Mouse (Mus musculus) midbrain, embryonic 12.5 days (tissue): Measurements from ENCODE around the gene Tbc1d17. TPM values are rescaled to one million over a fixed set of nuclear protein-coding genes. Genes with fewer than 3 reads are reported as not detected.

Source experiments
- ATAC-seq: fragments of 200-750 bp; cut with Nextera tagmentation; 2 replicates; pipeline ENCODE4 v1.8.0; 2017; ENCODE audit warnings: low read depth, moderate TSS enrichment, moderate library complexity; ENCODE audit not compliant: low FRiP score
- H3K27ac ChIP-seq: fragments of 300-500 bp; sonication (generic); replicated peaks from 2 replicates; pipeline ENCODE4 v1.5.1; 2016; ENCODE audit warnings: mild to moderate bottlenecking
- H3K27me3 ChIP-seq: fragments of 300-500 bp; sonication (generic); 2 replicates; pipeline ENCODE4 v1.6.1; 2016; ENCODE audit warnings: mild to moderate bottlenecking
- H3K36me3 ChIP-seq: fragments of 300-500 bp; sonication (generic); 2 replicates; pipeline ENCODE4 v1.6.1; 2016
- H3K4me1 ChIP-seq: fragments of 300-500 bp; sonication (generic); 2 replicates; pipeline ENCODE4 v1.6.1; 2016
- H3K4me2 ChIP-seq: fragments of 300-500 bp; sonication (generic); replicated peaks from 2 replicates; pipeline ENCODE4 v1.6.1; 2016; ENCODE audit warnings: mild to moderate bottlenecking, moderate library complexity
- H3K4me3 ChIP-seq: fragments of 300-500 bp; sonication (generic); 2 replicates; pipeline ENCODE4 v1.5.1; 2016; ENCODE audit warnings: mild to moderate bottlenecking
- H3K9ac ChIP-seq: fragments of 300-500 bp; sonication (generic); replicated peaks from 2 replicates; pipeline ENCODE4 v1.6.1; 2016; ENCODE audit warnings: mild to moderate bottlenecking, moderate library complexity
- H3K9me3 ChIP-seq: fragments of 300-500 bp; sonication (generic); 2 replicates; pipeline ENCODE4 v1.6.1; 2016; ENCODE audit warnings: mild to moderate bottlenecking
- WGBS: fragments of 180-500 bp; shearing (Covaris S2); methylation state at CpG from one replicate; pipeline ENCODE4 v1.1.7; 2016; 5-methylcytosine and 5-hydroxymethylcytosine counted together
- polyA plus RNA-seq: library from polyadenylated mRNA; unstranded; fragments of >200 nt; fragmentation: Nextera tagmentation; extraction: Ambion mirVana; gene quantifications from 2 replicates; pipeline ENCODE4 v1.2.1, GENCODE M21; 2016

The Tbc1d17 gene
- polyA plus RNA-seq, 1 experiment from 2014 or later: 101 TPM

DNA sequence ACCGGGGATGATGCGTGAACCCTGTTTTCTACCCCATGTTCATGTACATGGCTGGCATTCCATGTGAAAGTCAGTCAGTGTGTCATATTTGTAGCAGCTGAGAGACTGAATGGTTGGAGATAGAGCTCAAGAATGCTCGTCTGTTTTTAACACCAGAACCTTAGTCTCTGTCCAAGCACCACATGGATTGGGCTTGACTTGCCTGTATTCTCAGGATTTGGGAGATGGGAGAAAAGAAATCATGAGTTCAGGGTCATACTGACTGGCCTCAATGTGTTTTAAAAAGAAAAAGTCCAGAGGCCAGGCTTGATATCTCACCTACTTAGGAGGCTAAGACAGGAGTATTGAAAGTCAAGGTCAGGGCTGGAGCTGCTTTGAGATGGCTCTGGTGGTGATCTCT is 31.4 kb downstream of the Tbc1d17 start:
- ATAC-seq: no peak
- Histone ChIP-seq H3K4me2 (peak overlapping the region; percentile 87), H3K27me3 (no peaks in the 10 kb centered on the region), H3K4me3 (peak overlapping the region; percentile 89), H3K4me1 (peaks cover 52% of the 10 kb centered on the region), H3K27ac (no peak overlapping the region), H3K9ac (peak overlapping the region; percentile 90), H3K36me3 (peaks cover 4% of the 10 kb centered on the region; the same call in 1 of the 2 replicates), H3K9me3 (no peaks in the 10 kb centered on the region)
- 27% methylated on average over 3 of the region's 3 CpGs for WGBS

DNA sequence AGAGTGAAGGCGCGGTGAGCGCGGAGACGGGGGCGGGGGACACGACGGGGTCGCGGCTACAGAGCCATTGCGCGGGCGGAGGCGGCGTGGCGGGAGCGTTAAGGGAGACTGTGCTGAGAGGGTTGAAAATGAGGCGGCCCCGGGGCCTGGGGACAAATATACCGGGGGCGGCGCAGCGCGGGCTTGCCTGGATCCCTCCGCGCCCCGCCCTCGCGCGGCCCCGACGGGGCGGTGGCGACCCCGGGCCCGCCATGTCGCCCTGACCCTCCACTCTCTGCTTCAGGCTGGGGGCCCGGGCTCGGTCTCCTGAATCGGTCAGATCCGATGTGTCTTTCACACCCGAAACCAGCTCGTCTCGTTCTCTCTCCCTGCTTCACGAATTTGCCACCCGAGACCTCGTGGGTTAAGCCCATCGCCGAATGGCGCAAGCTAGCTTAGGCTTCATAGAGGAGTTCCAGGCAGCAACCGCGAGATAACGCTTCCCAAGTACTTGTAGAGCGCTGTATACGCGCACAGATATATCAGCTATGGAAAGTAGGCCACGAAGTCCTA is 32.3 kb downstream of the Tbc1d17 start, which contains the start of gene Atf5:
Gene Atf5 (minus strand): TSS at position 189 of the 552 bp plus-strand sequence.
- peak within 1 kb of the TSS; percentile 89 for H3K4me3 ChIP-seq
- H3K9ac ChIP-seq: peak within 1 kb of the TSS; percentile 90
- peak within 1 kb of the TSS; percentile 94 for H3K27ac ChIP-seq
- under 1% methylated on average over 28 of the region's 57 CpGs for WGBS
- H3K9me3 ChIP-seq: no peaks in the 10 kb centered on the region
- no peaks in the 10 kb centered on the region for H3K27me3 ChIP-seq
- H3K4me1 ChIP-seq: peaks cover 52% of the 10 kb centered on the region
- peak within 1 kb of the TSS; percentile 87 for H3K4me2 ChIP-seq
- ATAC-seq: peak; percentile 35
- peaks cover 7% of the 10 kb centered on the region; the same call in 1 of the 2 replicates for H3K36me3 ChIP-seq

DNA sequence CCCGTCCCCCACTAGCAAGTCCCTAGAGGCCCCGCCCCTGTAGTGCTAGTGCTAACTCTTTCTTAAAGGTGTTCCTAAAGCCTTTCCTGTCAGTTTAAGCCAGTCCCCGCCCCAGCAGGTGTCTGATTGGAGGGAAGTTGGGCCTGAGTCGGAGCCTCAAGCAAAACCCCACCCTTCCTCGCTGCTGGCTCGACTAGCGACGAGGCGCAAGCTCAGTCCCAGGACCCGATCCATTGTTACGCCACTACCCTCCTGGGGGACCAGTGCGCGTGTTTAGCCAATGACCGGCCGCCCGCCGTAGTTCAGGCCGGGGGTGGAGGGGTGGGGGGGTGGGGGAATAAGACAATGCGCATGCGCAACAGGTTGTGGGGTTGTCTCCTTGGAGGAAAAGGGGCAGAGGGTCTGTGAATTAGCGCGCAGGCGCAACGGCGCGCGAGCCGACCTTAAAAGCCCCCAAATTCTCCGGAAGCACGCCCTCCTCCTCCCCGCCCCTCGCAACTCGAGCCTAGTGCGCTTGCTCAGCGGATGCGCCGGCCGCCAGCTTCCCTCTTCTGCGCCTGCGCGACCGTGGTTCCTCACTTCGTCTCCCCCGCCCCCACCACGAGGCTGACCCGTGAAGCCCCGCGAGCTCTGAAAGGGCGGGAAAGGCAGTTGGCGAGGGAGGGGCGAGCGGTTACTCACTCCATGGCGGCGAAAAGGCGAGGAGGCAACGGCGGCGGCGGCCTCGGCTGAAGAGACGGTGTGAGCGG is 33.0 kb downstream of the Tbc1d17 start, which contains the start of the genes Nup62 and Il4i1:
Gene Nup62 (plus strand): TSS at position 368 of the 749 bp plus-strand sequence.
Gene Il4i1 (plus strand): TSS at position 667 of the 749 bp plus-strand sequence.
- H3K4me3 ChIP-seq: peak within 1 kb of the TSS; percentile 89
- peak within 1 kb of the TSS; percentile 94 for H3K27ac ChIP-seq
- no peaks in the 10 kb centered on the region for H3K27me3 ChIP-seq
- H3K9ac ChIP-seq: peak within 1 kb of the TSS; percentile 90
- WGBS: under 1% methylated on average over 62 of the region's 62 CpGs
- H3K4me2 ChIP-seq: peak within 1 kb of the TSS; percentile 87
- H3K36me3 ChIP-seq: peaks cover 7% of the 10 kb centered on the region; the same call in 1 of the 2 replicates
- ATAC-seq: peak; percentile 95
- H3K4me1 ChIP-seq: peaks cover 52% of the 10 kb centered on the region
- no peaks in the 10 kb centered on the region for H3K9me3 ChIP-seq

DNA sequence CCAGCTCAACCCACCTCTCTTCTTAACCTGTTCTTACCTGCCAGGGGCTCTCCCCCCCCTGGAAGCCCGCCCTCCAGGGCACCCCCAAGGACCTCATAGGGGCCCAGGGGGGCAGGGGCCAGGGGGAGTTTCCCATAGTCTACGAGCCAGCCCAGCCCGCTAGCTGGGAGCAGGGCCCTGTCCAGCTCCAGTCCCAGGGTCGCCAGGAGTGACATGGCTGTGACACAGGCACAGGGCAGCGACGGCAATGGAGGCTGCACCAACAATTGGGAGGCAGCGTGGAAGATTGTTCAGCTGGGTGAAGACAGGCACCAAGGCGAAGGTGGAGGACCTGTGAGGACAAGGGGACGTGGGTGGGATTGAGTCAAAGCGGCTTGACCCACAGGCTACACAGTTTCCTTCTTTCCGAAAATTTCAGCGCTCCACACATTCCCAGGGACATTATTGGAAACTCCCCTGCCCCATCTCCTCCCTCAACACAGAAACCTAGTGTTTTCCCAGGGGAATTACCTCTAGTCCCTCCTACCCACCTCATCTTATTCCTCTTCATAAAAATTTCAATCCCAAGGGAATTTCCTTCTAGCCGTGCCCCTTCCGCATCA is 33.8 kb downstream of the Tbc1d17 start:
- Histone ChIP-seq H3K4me2 (peak overlapping the region; percentile 87), H3K9ac (peak overlapping the region; percentile 37), H3K27me3 (no peaks in the 10 kb centered on the region), H3K9me3 (no peaks in the 10 kb centered on the region), H3K4me3 (peak overlapping the region; percentile 89), H3K4me1 (peaks cover 43% of the 10 kb centered on the region), H3K27ac (peak overlapping the region; percentile 94), H3K36me3 (peaks cover 7% of the 10 kb centered on the region; the same call in 1 of the 2 replicates)
- ATAC-seq: peak; percentile 4
- WGBS: 26% methylated on average over 14 of the region's 14 CpGs

DNA sequence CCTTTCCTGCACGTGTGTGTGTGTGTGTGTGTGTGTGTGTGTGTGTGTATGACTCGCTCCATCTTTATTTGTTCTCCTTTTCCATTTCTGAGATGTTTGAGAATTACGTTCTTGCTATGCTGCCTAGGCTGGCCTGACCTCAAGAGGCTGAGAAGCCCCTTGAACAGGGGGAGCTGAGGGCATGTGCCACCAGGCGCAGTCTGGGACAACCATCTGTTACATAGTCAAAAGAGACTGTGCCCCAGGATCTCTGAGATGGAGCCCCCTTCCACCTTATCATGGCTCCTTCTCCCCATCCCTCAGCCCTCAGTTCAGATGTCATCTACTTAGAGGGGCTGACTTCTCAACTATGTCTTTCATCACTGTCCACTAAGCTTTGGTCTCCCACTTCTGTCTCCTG is 34.5 kb downstream of the Tbc1d17 start:
- no peaks in the 10 kb centered on the region for H3K9me3 ChIP-seq
- peak overlapping the region; percentile 94; the same call in 1 of the 2 replicates for H3K27ac ChIP-seq
- H3K4me2 ChIP-seq: peak overlapping the region; percentile 87; the same call in 1 of the 2 replicates
- H3K4me3 ChIP-seq: 0 out of 2 replicates have a peak overlapping the region, but pooled peaks have one; percentile 89
- ATAC-seq: no peak
- WGBS: 96% methylated on average over 4 of the region's 4 CpGs
- H3K27me3 ChIP-seq: no peaks in the 10 kb centered on the region
- peaks cover 37% of the 10 kb centered on the region for H3K4me1 ChIP-seq
- peaks cover 7% of the 10 kb centered on the region; the same call in 1 of the 2 replicates for H3K36me3 ChIP-seq
- no peak overlapping the region for H3K9ac ChIP-seq

DNA sequence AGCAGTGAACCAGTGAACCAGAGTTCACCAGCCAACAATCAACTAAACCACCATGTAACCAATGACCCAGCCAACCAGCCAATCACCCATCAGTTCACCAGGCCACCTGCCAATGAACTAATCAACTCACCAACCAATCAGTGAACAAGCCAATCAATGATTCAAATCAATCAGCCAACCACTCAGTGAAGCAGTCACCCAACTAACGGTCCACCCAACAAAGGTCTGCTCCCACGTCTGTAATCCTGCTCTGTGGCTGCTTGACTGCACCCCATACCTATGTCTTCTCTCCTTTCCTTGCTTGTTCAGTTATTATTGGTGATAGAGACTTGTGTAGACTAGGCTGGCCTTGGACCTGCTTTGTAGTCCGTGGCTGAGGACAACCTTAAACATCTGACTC is 34.9 kb downstream of the Tbc1d17 start:
- H3K36me3 ChIP-seq: peaks cover 7% of the 10 kb centered on the region; the same call in 1 of the 2 replicates
- H3K4me3 ChIP-seq: no peak overlapping the region
- WGBS: 90% methylated on average over 3 of the region's 3 CpGs
- peaks cover 33% of the 10 kb centered on the region for H3K4me1 ChIP-seq
- H3K4me2 ChIP-seq: no peak overlapping the region
- ATAC-seq: no peak
- H3K9me3 ChIP-seq: no peaks in the 10 kb centered on the region
- H3K27me3 ChIP-seq: no peaks in the 10 kb centered on the region
- no peak overlapping the region for H3K9ac ChIP-seq
- H3K27ac ChIP-seq: no peak overlapping the region

DNA sequence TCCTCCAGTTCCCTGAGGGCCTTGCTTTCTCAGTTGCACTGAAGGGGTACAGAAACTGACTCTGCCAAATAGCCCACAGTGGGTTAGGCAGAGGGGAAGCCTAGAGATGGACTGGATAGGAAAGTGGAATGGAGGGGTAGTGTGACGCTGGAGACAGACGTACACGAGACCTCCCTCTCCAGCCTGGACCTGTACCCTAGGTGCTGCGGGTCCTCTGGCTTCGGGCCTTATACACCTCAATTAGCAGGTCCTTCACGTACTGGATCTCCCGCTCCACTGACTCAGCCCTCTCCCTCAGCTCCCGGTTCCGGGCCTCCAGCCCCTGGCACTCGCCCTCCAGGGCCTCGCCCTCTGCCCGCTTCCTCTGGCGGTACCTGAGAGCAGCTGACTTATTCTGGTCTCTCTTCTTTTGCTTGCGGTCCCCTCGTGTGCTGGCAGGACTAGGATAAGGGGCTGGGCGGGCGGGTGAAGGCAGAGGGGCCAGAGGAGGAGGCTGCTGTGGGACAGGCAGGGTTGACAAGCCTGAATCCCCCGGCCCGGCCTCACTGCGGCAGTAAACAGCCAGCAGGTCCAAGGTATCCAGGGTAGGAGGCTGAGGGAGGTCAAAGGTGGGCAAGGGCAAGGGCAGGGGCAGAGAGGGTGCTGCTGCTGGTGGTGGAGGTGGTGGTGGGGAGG is 36.1 kb downstream of the Tbc1d17 start:
- ATAC-seq: no peak
- 89% methylated on average over 20 of the region's 20 CpGs for whole genome bisulfite sequencing
- Histone ChIP-seq H3K27ac (no peak overlapping the region), H3K27me3 (no peaks in the 10 kb centered on the region), H3K4me1 (peaks cover 21% of the 10 kb centered on the region), H3K4me2 (no peak overlapping the region), H3K9me3 (no peaks in the 10 kb centered on the region), H3K4me3 (no peak overlapping the region), H3K9ac (no peak overlapping the region), H3K36me3 (peaks cover 5% of the 10 kb centered on the region; the same call in 1 of the 2 replicates)

DNA sequence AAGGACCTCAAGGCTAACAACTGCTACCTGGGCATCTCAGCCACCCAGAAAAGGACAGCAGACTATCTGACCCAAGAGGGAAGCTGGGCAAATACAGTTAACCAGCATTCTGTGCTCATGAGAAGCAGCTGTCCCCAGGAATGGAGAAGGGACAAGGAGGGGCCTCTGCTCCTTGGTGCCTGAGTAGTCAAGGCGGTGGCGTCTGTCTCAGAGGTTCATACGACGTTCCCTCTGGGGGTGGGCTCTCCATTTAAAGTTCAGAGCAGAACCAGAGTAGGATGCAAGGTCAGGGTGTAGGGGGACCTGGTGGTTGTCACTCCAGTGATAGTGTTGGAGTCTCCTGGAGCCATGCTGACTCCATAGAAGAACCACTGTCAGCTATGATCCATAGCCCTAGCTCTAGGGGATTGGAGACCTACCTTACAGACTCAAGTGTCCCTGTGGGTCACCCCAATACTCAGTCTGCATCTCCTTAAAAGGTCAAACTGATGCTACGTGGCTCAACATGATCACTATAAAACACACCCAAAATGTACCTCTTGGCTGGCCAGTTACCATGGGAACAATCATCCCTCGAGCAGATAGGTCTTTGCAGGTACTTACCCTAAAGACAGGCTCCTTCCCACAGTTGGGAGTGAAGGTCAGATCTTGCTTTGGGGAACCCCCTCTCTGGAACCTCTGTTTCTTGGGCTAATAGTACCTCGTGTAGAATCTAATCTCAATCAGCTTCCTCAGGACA is 37.9 kb downstream of the Tbc1d17 start:
- Histone ChIP-seq H3K4me2 (no peak overlapping the region), H3K9me3 (no peaks in the 10 kb centered on the region), H3K36me3 (peaks cover 5% of the 10 kb centered on the region; the same call in 1 of the 2 replicates), H3K4me1 (peaks cover 12% of the 10 kb centered on the region), H3K27me3 (0 out of 2 replicates have a peak, but pooled peaks cover 3% of the 10 kb centered on the region), H3K4me3 (no peak overlapping the region), H3K9ac (no peak overlapping the region), H3K27ac (no peak overlapping the region)
- WGBS: 85% methylated on average over 7 of the region's 7 CpGs
- no peak for ATAC-seq

DNA sequence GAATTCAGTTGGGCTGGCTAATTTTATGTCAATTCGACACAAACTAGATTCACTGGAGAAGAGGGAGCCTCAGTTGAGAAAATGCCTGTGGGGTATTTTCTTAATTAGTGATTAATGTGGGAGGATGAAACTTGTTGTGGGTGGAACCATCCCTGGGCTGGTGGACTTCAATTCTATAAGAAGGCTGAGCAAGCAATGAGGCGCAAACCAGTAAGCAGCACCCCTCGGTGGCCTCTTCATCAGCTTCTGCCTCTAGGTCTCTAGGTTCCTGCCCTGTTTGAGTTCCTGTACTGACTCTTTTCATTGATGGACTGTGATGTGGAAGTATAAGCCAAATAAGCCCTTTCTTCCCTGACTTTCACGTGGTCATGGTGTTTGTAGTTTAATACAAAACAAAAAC is 38.5 kb downstream of the Tbc1d17 start:
- no peak overlapping the region for H3K27ac ChIP-seq
- ATAC-seq: no peak
- no peak overlapping the region for H3K4me3 ChIP-seq
- 0 out of 2 replicates have a peak, but pooled peaks cover 3% of the 10 kb centered on the region for H3K27me3 ChIP-seq
- H3K9me3 ChIP-seq: no peaks in the 10 kb centered on the region
- peaks cover 5% of the 10 kb centered on the region; the same call in 1 of the 2 replicates for H3K36me3 ChIP-seq
- no peak overlapping the region for H3K9ac ChIP-seq
- H3K4me1 ChIP-seq: peaks cover 12% of the 10 kb centered on the region
- H3K4me2 ChIP-seq: no peak overlapping the region
- WGBS: 87% methylated on average over 4 of the region's 4 CpGs

DNA sequence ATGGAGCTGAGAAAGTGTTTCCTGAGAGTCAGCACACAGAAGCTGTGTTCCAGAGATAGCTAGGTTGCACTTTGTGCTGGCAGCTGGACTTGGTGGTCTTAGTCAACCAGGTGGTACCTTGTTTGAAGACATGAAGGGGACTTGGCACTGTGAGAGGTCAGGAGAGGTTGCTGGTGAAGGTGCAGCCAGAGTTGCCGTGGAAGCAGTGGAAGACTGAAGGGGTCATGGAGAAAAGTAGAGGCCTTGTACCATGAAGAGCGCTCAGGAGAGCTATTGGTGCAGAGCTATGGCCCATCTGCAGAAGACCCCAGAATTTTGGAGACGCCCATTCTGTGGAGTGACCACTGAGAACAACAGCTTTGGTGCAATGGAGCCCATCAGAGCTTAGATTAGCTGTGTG is 39.4 kb downstream of the Tbc1d17 start:
- Histone ChIP-seq H3K9me3 (no peaks in the 10 kb centered on the region), H3K27me3 (0 out of 2 replicates have a peak, but pooled peaks cover 3% of the 10 kb centered on the region), H3K27ac (no peak overlapping the region), H3K9ac (no peak overlapping the region), H3K36me3 (peaks cover 5% of the 10 kb centered on the region; the same call in 1 of the 2 replicates), H3K4me2 (no peak overlapping the region), H3K4me3 (no peak overlapping the region), H3K4me1 (peaks cover 3% of the 10 kb centered on the region; the same call in 1 of the 2 replicates)
- no peak for ATAC-seq
- 87% methylated on average over 3 of the region's 3 CpGs for WGBS

DNA sequence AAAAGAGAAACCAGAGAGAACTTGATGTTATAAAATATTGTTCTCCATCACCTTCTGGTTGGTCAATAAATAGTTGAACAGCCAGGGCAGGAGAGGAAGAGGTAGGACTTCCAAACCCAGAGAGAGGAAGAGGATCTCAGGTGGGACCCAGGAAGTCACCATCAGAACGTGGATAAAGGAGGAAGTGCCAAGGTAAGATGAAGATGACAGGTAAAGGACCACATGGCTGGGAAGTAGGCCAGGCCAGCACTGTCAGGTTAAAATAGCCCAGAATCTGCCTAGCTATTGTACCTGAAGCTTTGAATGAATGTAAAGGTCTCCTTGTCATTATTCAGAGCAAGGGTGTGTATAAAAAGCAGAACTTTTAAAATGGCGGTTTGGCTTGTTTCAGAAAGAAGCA is 40.0 kb downstream of the Tbc1d17 start:
- Histone ChIP-seq H3K4me3 (no peak overlapping the region), H3K4me1 (no peaks in the 10 kb centered on the region), H3K4me2 (no peak overlapping the region), H3K27ac (no peak overlapping the region), H3K27me3 (0 out of 2 replicates have a peak, but pooled peaks cover 3% of the 10 kb centered on the region), H3K36me3 (peaks cover 5% of the 10 kb centered on the region; the same call in 1 of the 2 replicates), H3K9me3 (no peaks in the 10 kb centered on the region), H3K9ac (no peak overlapping the region)
- WGBS: 83% methylated on average over 2 of the region's 2 CpGs
- ATAC-seq: no peak
